Mouse (Mus musculus): Measurements from ENCODE around the gene Plb1. TPM values are rescaled to one million over a fixed set of nuclear protein-coding genes. Genes with fewer than 3 reads are reported as not detected.

Gene Plb1
- polyA plus RNA-seq, 1 experiment, result 8.7 TPM

- H3K4me3 ChIP-seq (ENCODE audit: control insufficient read depth, insufficient read depth, low read length), result no peak overlapping the region
- H3K27me3 ChIP-seq (ENCODE audit: control insufficient read depth, insufficient read depth, low read length), result no peaks in the 10 kb centered on the region
- WGBS, result 82% methylated on average over 10 of the region's 10 CpGs
- no peak overlapping the region for H3K27ac ChIP-seq (ENCODE audit: control insufficient read depth, insufficient read depth, low read length)
- H3K4me1 ChIP-seq (replicated peaks; ENCODE audit: control insufficient read depth, insufficient read depth, low read length), result no peaks in the 10 kb centered on the region
- no peak for DNase-seq
- TF ChIP-seq POLR2A (IDR thresholded peaks at IDR 0.05; ENCODE audit: control insufficient read depth, extremely low read depth, insufficient read depth, low read length, poor library complexity), result no peak
- no peak for TF ChIP-seq CTCF (IDR thresholded peaks at IDR 0.05; ENCODE audit: borderline replicate concordance, control insufficient read depth, extremely low read depth, insufficient read depth, low read length, poor library complexity)
- no peaks in the 10 kb centered on the region for H3K36me3 ChIP-seq (ENCODE audit: control insufficient read depth, insufficient read depth, low read length)
Observed at GRCm38 (mm10) chr5:32346025-32346912, 113.8 kb downstream of the Plb1 start.

- no peaks in the 10 kb centered on the region for H3K4me1 ChIP-seq (replicated peaks; ENCODE audit: control insufficient read depth, insufficient read depth, low read length)
- TF ChIP-seq POLR2A (IDR thresholded peaks at IDR 0.05; ENCODE audit: control insufficient read depth, extremely low read depth, insufficient read depth, low read length, poor library complexity) (no peak), CTCF (IDR thresholded peaks at IDR 0.05; ENCODE audit: borderline replicate concordance, control insufficient read depth, extremely low read depth, insufficient read depth, low read length, poor library complexity) (no peak)
- DNase-seq, result no peak
- H3K36me3 ChIP-seq (ENCODE audit: control insufficient read depth, insufficient read depth, low read length), result no peaks in the 10 kb centered on the region
- no peak overlapping the region for H3K27ac ChIP-seq (ENCODE audit: control insufficient read depth, insufficient read depth, low read length)
- WGBS, result 68% methylated on average over 3 of the region's 3 CpGs
- no peaks in the 10 kb centered on the region for H3K27me3 ChIP-seq (ENCODE audit: control insufficient read depth, insufficient read depth, low read length)
- no peak overlapping the region for H3K4me3 ChIP-seq (ENCODE audit: control insufficient read depth, insufficient read depth, low read length)
Observed at GRCm38 (mm10) chr5:32349718-32350117, 117.2 kb downstream of the Plb1 start.

- H3K4me3 ChIP-seq (ENCODE audit: control insufficient read depth, insufficient read depth, low read length), result no peak overlapping the region
- H3K4me1 ChIP-seq (replicated peaks; ENCODE audit: control insufficient read depth, insufficient read depth, low read length), result no peaks in the 10 kb centered on the region
- no peak overlapping the region for H3K27ac ChIP-seq (ENCODE audit: control insufficient read depth, insufficient read depth, low read length)
- no peaks in the 10 kb centered on the region for H3K36me3 ChIP-seq (ENCODE audit: control insufficient read depth, insufficient read depth, low read length)
- WGBS, result 90% methylated on average over 3 of the region's 3 CpGs
- TF ChIP-seq POLR2A (IDR thresholded peaks at IDR 0.05; ENCODE audit: control insufficient read depth, extremely low read depth, insufficient read depth, low read length, poor library complexity) (no peak), CTCF (IDR thresholded peaks at IDR 0.05; ENCODE audit: borderline replicate concordance, control insufficient read depth, extremely low read depth, insufficient read depth, low read length, poor library complexity) (no peak)
- H3K27me3 ChIP-seq (ENCODE audit: control insufficient read depth, insufficient read depth, low read length), result no peaks in the 10 kb centered on the region
- DNase-seq, result no peak
Observed at GRCm38 (mm10) chr5:32350551-32351256, 118.2 kb downstream of the Plb1 start.

- no peak for DNase-seq
- no peak for TF ChIP-seq POLR2A (IDR thresholded peaks at IDR 0.05; ENCODE audit: control insufficient read depth, extremely low read depth, insufficient read depth, low read length, poor library complexity)
- TF ChIP-seq CTCF (IDR thresholded peaks at IDR 0.05; ENCODE audit: borderline replicate concordance, control insufficient read depth, extremely low read depth, insufficient read depth, low read length, poor library complexity), result no peak
- Histone ChIP-seq H3K4me1 (replicated peaks; ENCODE audit: control insufficient read depth, insufficient read depth, low read length) (no peaks in the 10 kb centered on the region), H3K27ac (ENCODE audit: control insufficient read depth, insufficient read depth, low read length) (no peak overlapping the region), H3K36me3 (ENCODE audit: control insufficient read depth, insufficient read depth, low read length) (no peaks in the 10 kb centered on the region), H3K27me3 (ENCODE audit: control insufficient read depth, insufficient read depth, low read length) (no peaks in the 10 kb centered on the region), H3K4me3 (ENCODE audit: control insufficient read depth, insufficient read depth, low read length) (no peak overlapping the region)
- 82% methylated on average over 4 of the region's 4 CpGs for WGBS
Observed at GRCm38 (mm10) chr5:32351721-32352465, 119.4 kb downstream of the Plb1 start.

GRCm38 (mm10) chr5:32352845-32353244, 120.3 kb downstream of the Plb1 start:
- H3K27me3 ChIP-seq (ENCODE audit: control insufficient read depth, insufficient read depth, low read length), result no peaks in the 10 kb centered on the region
- WGBS, result 76% methylated on average over 3 of the region's 3 CpGs
- no peak for DNase-seq
- H3K36me3 ChIP-seq (ENCODE audit: control insufficient read depth, insufficient read depth, low read length), result no peaks in the 10 kb centered on the region
- TF ChIP-seq CTCF (IDR thresholded peaks at IDR 0.05; ENCODE audit: borderline replicate concordance, control insufficient read depth, extremely low read depth, insufficient read depth, low read length, poor library complexity) (no peak), POLR2A (IDR thresholded peaks at IDR 0.05; ENCODE audit: control insufficient read depth, extremely low read depth, insufficient read depth, low read length, poor library complexity) (no peak)
- no peak overlapping the region for H3K27ac ChIP-seq (ENCODE audit: control insufficient read depth, insufficient read depth, low read length)
- H3K4me1 ChIP-seq (replicated peaks; ENCODE audit: control insufficient read depth, insufficient read depth, low read length), result no peaks in the 10 kb centered on the region
- no peak overlapping the region for H3K4me3 ChIP-seq (ENCODE audit: control insufficient read depth, insufficient read depth, low read length)

- H3K4me3 ChIP-seq (ENCODE audit: control insufficient read depth, insufficient read depth, low read length), result no peak overlapping the region
- H3K27me3 ChIP-seq (ENCODE audit: control insufficient read depth, insufficient read depth, low read length), result no peaks in the 10 kb centered on the region
- WGBS, result 95% methylated on average over 2 of the region's 2 CpGs
- H3K4me1 ChIP-seq (replicated peaks; ENCODE audit: control insufficient read depth, insufficient read depth, low read length), result no peaks in the 10 kb centered on the region
- TF ChIP-seq CTCF (IDR thresholded peaks at IDR 0.05; ENCODE audit: borderline replicate concordance, control insufficient read depth, extremely low read depth, insufficient read depth, low read length, poor library complexity), result no peak
- H3K36me3 ChIP-seq (ENCODE audit: control insufficient read depth, insufficient read depth, low read length), result no peaks in the 10 kb centered on the region
- DNase-seq, result no peak
- H3K27ac ChIP-seq (ENCODE audit: control insufficient read depth, insufficient read depth, low read length), result no peak overlapping the region
Observed at GRCm38 (mm10) chr5:32353280-32353679, 120.8 kb downstream of the Plb1 start.
